Mouse (Mus musculus): ENCODE results near the gene Rubcnl. TPM values are rescaled to one million over a fixed set of nuclear protein-coding genes. Genes with fewer than 3 reads are reported as not detected.
A peak's percentile ranks its signal among the peaks of the same experiment; 100 is the strongest.

The Rubcnl gene
- total and polyA plus RNA-seq, 3 experiments = 0.55 to 1.5 (median 1.2) TPM

GRCm38 (mm10) chr14:74989909-74990308, 25.9 kb upstream of the Rubcnl start:
- no peak for DNase-seq
- intact Hi-C loops (cut with DNase I) = loop anchor here (1.0 to 2.0 kb wide), 3 partner anchors 41 to 226 kb away; no protein-coding TSS in a partner anchor
- Histone ChIP-seq H3K4me1 (ENCODE audit: control insufficient read depth, insufficient read depth, low read length) (no peaks in the 10 kb centered on the region), H3K79me2 (replicated peaks; ENCODE audit: control insufficient read depth, insufficient read depth, low read length) (no peaks in the 10 kb centered on the region), H3K27me3 (ENCODE audit: control insufficient read depth, insufficient read depth, low read length) (no peaks in the 10 kb centered on the region), H3K4me3 (no peak overlapping the region), H3K36me3 (ENCODE audit: control insufficient read depth, insufficient read depth, low read length) (no peaks in the 10 kb centered on the region), H3K9ac (ENCODE audit: low read depth, low read length) (no peak overlapping the region), H3K27ac (no peak overlapping the region)
- 91% methylated on average over 4 of the region's 4 CpGs for WGBS
- TF ChIP-seq CTCF (IDR thresholded peaks at IDR 0.05) (no peak), POLR2A (IDR thresholded peaks at IDR 0.05; ENCODE audit: insufficient read depth, low read depth, low read length) (no peak), EP300 (IDR thresholded peaks at IDR 0.05; ENCODE audit: insufficient read depth, low read depth, low read length) (no peak)

GRCm38 (mm10) chr14:74990504-74990903, 25.3 kb upstream of the Rubcnl start:
- Histone ChIP-seq H3K79me2 (replicated peaks; ENCODE audit: control insufficient read depth, insufficient read depth, low read length) (no peaks in the 10 kb centered on the region), H3K27ac (no peak overlapping the region), H3K4me3 (no peak overlapping the region), H3K4me1 (ENCODE audit: control insufficient read depth, insufficient read depth, low read length) (no peaks in the 10 kb centered on the region), H3K36me3 (ENCODE audit: control insufficient read depth, insufficient read depth, low read length) (no peaks in the 10 kb centered on the region), H3K27me3 (ENCODE audit: control insufficient read depth, insufficient read depth, low read length) (no peaks in the 10 kb centered on the region), H3K9ac (ENCODE audit: low read depth, low read length) (no peak overlapping the region)
- TF ChIP-seq EP300 (IDR thresholded peaks at IDR 0.05; ENCODE audit: insufficient read depth, low read depth, low read length) (no peak), CTCF (IDR thresholded peaks at IDR 0.05) (peak; percentile 77)
- WGBS = 0% methylated on average over 1 of the region's 1 CpGs
- DNase-seq = no peak
- intact Hi-C loops (cut with DNase I) = loop anchor here (1.0 to 2.0 kb wide), 3 partner anchors 42 to 226 kb away; no protein-coding TSS in a partner anchor

GRCm38 (mm10) chr14:74996556-74996955, 19.3 kb upstream of the Rubcnl start:
- Histone ChIP-seq H3K4me1 (ENCODE audit: control insufficient read depth, insufficient read depth, low read length) (no peaks in the 10 kb centered on the region; the same call in 1 of the 2 replicates), H3K4me3 (no peak overlapping the region), H3K9ac (ENCODE audit: low read depth, low read length) (no peak overlapping the region), H3K79me2 (replicated peaks; ENCODE audit: control insufficient read depth, insufficient read depth, low read length) (no peaks in the 10 kb centered on the region), H3K36me3 (ENCODE audit: control insufficient read depth, insufficient read depth, low read length) (no peaks in the 10 kb centered on the region), H3K27me3 (ENCODE audit: control insufficient read depth, insufficient read depth, low read length) (no peaks in the 10 kb centered on the region), H3K27ac (no peak overlapping the region)
- DNase-seq = no peak
- intact Hi-C loops (cut with DNase I) = no loop called here
- no peak for TF ChIP-seq POLR2A (IDR thresholded peaks at IDR 0.05; ENCODE audit: insufficient read depth, low read depth, low read length)
- no peak for TF ChIP-seq CTCF (IDR thresholded peaks at IDR 0.05)
- no peak for TF ChIP-seq EP300 (IDR thresholded peaks at IDR 0.05; ENCODE audit: insufficient read depth, low read depth, low read length)
- 53% methylated on average over 3 of the region's 3 CpGs for WGBS

GRCm38 (mm10) chr14:74997041-74997440, 18.8 kb upstream of the Rubcnl start:
- no peak for DNase-seq
- H3K27ac ChIP-seq = no peak overlapping the region
- TF ChIP-seq POLR2A (IDR thresholded peaks at IDR 0.05; ENCODE audit: insufficient read depth, low read depth, low read length) (no peak), CTCF (IDR thresholded peaks at IDR 0.05) (no peak), EP300 (IDR thresholded peaks at IDR 0.05; ENCODE audit: insufficient read depth, low read depth, low read length) (no peak)
- intact Hi-C loops (cut with DNase I) = no loop called here
- WGBS = 81% methylated on average over 2 of the region's 2 CpGs
- no peaks in the 10 kb centered on the region for H3K36me3 ChIP-seq (ENCODE audit: control insufficient read depth, insufficient read depth, low read length)
- H3K4me1 ChIP-seq (ENCODE audit: control insufficient read depth, insufficient read depth, low read length) = no peaks in the 10 kb centered on the region; the same call in 1 of the 2 replicates
- no peaks in the 10 kb centered on the region for H3K79me2 ChIP-seq (replicated peaks; ENCODE audit: control insufficient read depth, insufficient read depth, low read length)
- H3K9ac ChIP-seq (ENCODE audit: low read depth, low read length) = no peak overlapping the region
- H3K4me3 ChIP-seq = no peak overlapping the region
- no peaks in the 10 kb centered on the region for H3K27me3 ChIP-seq (ENCODE audit: control insufficient read depth, insufficient read depth, low read length)

- H3K27me3 ChIP-seq (ENCODE audit: control insufficient read depth, insufficient read depth, low read length) = no peaks in the 10 kb centered on the region
- H3K36me3 ChIP-seq (ENCODE audit: control insufficient read depth, insufficient read depth, low read length) = no peaks in the 10 kb centered on the region
- H3K27ac ChIP-seq = no peak overlapping the region
- intact Hi-C loops (cut with DNase I) = no loop called here
- H3K9ac ChIP-seq (ENCODE audit: low read depth, low read length) = no peak overlapping the region
- H3K79me2 ChIP-seq (replicated peaks; ENCODE audit: control insufficient read depth, insufficient read depth, low read length) = no peaks in the 10 kb centered on the region
- no peak overlapping the region for H3K4me3 ChIP-seq
- peaks cover 1% of the 10 kb centered on the region for H3K4me1 ChIP-seq (ENCODE audit: control insufficient read depth, insufficient read depth, low read length)
- TF ChIP-seq POLR2A (IDR thresholded peaks at IDR 0.05; ENCODE audit: insufficient read depth, low read depth, low read length) = no peak
- TF ChIP-seq EP300 (IDR thresholded peaks at IDR 0.05; ENCODE audit: insufficient read depth, low read depth, low read length) = no peak
- TF ChIP-seq CTCF (IDR thresholded peaks at IDR 0.05) = no peak
- no peak for DNase-seq
- WGBS = 60% methylated on average over 6 of the region's 6 CpGs
Observed at GRCm38 (mm10) chr14:75001364-75001763, 14.5 kb upstream of the Rubcnl start.

GRCm38 (mm10) chr14:75003356-75003755, 12.5 kb upstream of the Rubcnl start:
- 78% methylated on average over 3 of the region's 3 CpGs for WGBS
- Histone ChIP-seq H3K79me2 (replicated peaks; ENCODE audit: control insufficient read depth, insufficient read depth, low read length) (no peaks in the 10 kb centered on the region), H3K27me3 (ENCODE audit: control insufficient read depth, insufficient read depth, low read length) (no peaks in the 10 kb centered on the region), H3K4me3 (no peak overlapping the region), H3K36me3 (ENCODE audit: control insufficient read depth, insufficient read depth, low read length) (no peaks in the 10 kb centered on the region), H3K4me1 (ENCODE audit: control insufficient read depth, insufficient read depth, low read length) (peaks cover 1% of the 10 kb centered on the region), H3K9ac (ENCODE audit: low read depth, low read length) (no peak overlapping the region), H3K27ac (no peak overlapping the region)
- no peak for DNase-seq
- intact Hi-C loops (cut with DNase I) = no loop called here
- no peak for TF ChIP-seq POLR2A (IDR thresholded peaks at IDR 0.05; ENCODE audit: insufficient read depth, low read depth, low read length)
- TF ChIP-seq CTCF (IDR thresholded peaks at IDR 0.05) = no peak
- TF ChIP-seq EP300 (IDR thresholded peaks at IDR 0.05; ENCODE audit: insufficient read depth, low read depth, low read length) = no peak
